Mouse (Mus musculus) ZHBTc4 (cell line): ENCODE measurements at regions not wholly inside any gene's neighbourhood (a gene's known extent, or its start where the extent isn't known, plus 50 kb on each side); places are given as distances from the start of the nearest gene placed in this dataset.
A peak's percentile ranks its signal among the peaks of the same experiment; 100 is the strongest.

ENCODE experiments used
- DNase-seq: peaks from one replicate; pipeline ENCODE4 v3.0.0-alpha.2; 2011; ENCODE audit warnings: low read depth, low spot score

GRCm38 (mm10) chr17:50438960-50439359, 70.2 kb upstream of the Plcl2 start:
- no peak for DNase-seq

- DNase-seq: no peak
These were observed 69.8 kb upstream of the Plcl2 start for GRCm38 (mm10) chr17:50439365-50439764.

- DNase-seq: peak; percentile 75
These were observed 67.1 kb upstream of the Plcl2 start for GRCm38 (mm10) chr17:50442062-50442461.

- no peak for DNase-seq
These were observed 66.3 kb upstream of the Plcl2 start for GRCm38 (mm10) chr17:50442905-50443304.

GRCm38 (mm10) chr17:50443376-50444022, 65.7 kb upstream of the Plcl2 start:
- DNase-seq: no peak

GRCm38 (mm10) chr17:50444023-50444389, 65.2 kb upstream of the Plcl2 start:
- DNase-seq: no peak

GRCm38 (mm10) chr17:50448693-50449092, 60.5 kb upstream of the Plcl2 start:
- DNase-seq: no peak

GRCm38 (mm10) chr17:50451606-50452005, 57.6 kb upstream of the Plcl2 start:
- no peak for DNase-seq

- no peak for DNase-seq
These were observed 55.7 kb upstream of the Plcl2 start for GRCm38 (mm10) chr17:50453524-50453923.

GRCm38 (mm10) chr17:50453956-50454355, 55.2 kb upstream of the Plcl2 start:
- DNase-seq: no peak

- DNase-seq: no peak
These were observed 54.3 kb upstream of the Plcl2 start for GRCm38 (mm10) chr17:50454917-50455316.

- no peak for DNase-seq
These were observed 53.5 kb upstream of the Plcl2 start for GRCm38 (mm10) chr17:50455719-50456118.

GRCm38 (mm10) chr17:50457053-50457697, 52.0 kb upstream of the Plcl2 start:
- DNase-seq: no peak

GRCm38 (mm10) chr17:50458232-50458631, 51.0 kb upstream of the Plcl2 start:
- DNase-seq: no peak
